Mouse (Mus musculus): ENCODE measurements around the gene Pml.

GRCm38 (mm10) chr9:58213865-58214264 is 35.7 kb downstream of the Pml start:
- TF ChIP-seq CTCF (IDR thresholded peaks at IDR 0.05; ENCODE audit: low read depth) (no peak), EP300 (IDR thresholded peaks at IDR 0.05; ENCODE audit: low read depth) (peak; percentile 88)
